Mouse (Mus musculus): ENCODE results near the gene Fancb. TPM values are rescaled to one million over a fixed set of nuclear protein-coding genes. Genes with fewer than 3 reads are reported as not detected.

Fancb gene
- polyA plus RNA-seq, 1 experiment = 0.05 TPM

DNA sequence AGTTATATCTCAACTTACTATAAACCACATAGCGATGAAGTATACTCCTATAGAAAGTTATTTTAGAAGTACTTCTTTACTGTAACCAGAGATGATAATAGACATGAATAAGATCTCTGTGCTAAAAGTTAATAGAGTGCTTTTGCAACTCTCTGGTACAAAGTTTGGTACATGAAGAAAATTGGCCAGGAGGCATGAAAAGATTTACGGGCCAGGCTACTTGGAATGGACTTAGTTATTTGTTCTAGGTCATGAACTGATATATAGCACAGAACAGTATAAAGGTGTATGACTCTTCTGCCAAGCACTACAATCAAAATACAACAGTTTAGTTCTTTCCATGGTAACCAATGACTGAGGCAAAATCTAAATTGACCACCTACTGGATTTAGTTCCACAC lies 1.5 kb upstream of the Fancb start:
- H3K36me3 ChIP-seq (ENCODE audit: control insufficient read depth, insufficient read depth, low read length) = no peaks in the 10 kb centered on the region
- no peak overlapping the region for H3K4me3 ChIP-seq (ENCODE audit: low read depth, low read length)
- 83% methylated on average over 2 of the region's 2 CpGs for WGBS

GRCm38 (mm10) chrX:165003141-165003540 lies 22.7 kb downstream of the Fancb start:
- 35% methylated on average over 4 of the region's 4 CpGs for WGBS

More for the DNA sequence above, 1.5 kb upstream of the Fancb start:
- Histone ChIP-seq H3K27ac (ENCODE audit: insufficient read depth, low read depth, low read length) (no peak overlapping the region), H3K4me1 (ENCODE audit: control insufficient read depth, insufficient read depth, insufficient read length, low read length) (no peaks in the 10 kb centered on the region), H3K27me3 (ENCODE audit: control insufficient read depth, insufficient read depth, low read length) (no peaks in the 10 kb centered on the region)
- TF ChIP-seq POLR2A (IDR thresholded peaks at IDR 0.05; ENCODE audit: low read depth, low read length) (no peak), CTCF (IDR thresholded peaks at IDR 0.05; ENCODE audit: extremely low read depth, insufficient read length, insufficient replicate concordance, low read depth, low read length) (no peak)

GRCm38 (mm10) chrX:165004779-165005324 lies 24.5 kb downstream of the Fancb start, which contains the start of gene Gm17604:
Gm17604 (minus strand) TSS chrX:165004829.
- TF ChIP-seq POLR2A (IDR thresholded peaks at IDR 0.05; ENCODE audit: low read depth, low read length) (no peak), CTCF (IDR thresholded peaks at IDR 0.05; ENCODE audit: extremely low read depth, insufficient read length, insufficient replicate concordance, low read depth, low read length) (no peak)
- Histone ChIP-seq H3K27me3 (ENCODE audit: control insufficient read depth, insufficient read depth, low read length) (no peaks in the 10 kb centered on the region), H3K4me3 (ENCODE audit: low read depth, low read length) (no peak within 1 kb of the TSS), H3K36me3 (ENCODE audit: control insufficient read depth, insufficient read depth, low read length) (no peaks in the 10 kb centered on the region), H3K27ac (ENCODE audit: insufficient read depth, low read depth, low read length) (no peak within 1 kb of the TSS), H3K4me1 (ENCODE audit: control insufficient read depth, insufficient read depth, insufficient read length, low read length) (0 out of 2 replicates have a peak, but pooled peaks cover 2% of the 10 kb centered on the region)

More at GRCm38 (mm10) chrX:165003141-165003540, 22.7 kb downstream of the Fancb start:
- Histone ChIP-seq H3K27ac (ENCODE audit: insufficient read depth, low read depth, low read length) (no peak overlapping the region), H3K4me3 (ENCODE audit: low read depth, low read length) (no peak overlapping the region), H3K36me3 (ENCODE audit: control insufficient read depth, insufficient read depth, low read length) (no peaks in the 10 kb centered on the region), H3K4me1 (ENCODE audit: control insufficient read depth, insufficient read depth, insufficient read length, low read length) (0 out of 2 replicates have a peak, but pooled peaks cover 2% of the 10 kb centered on the region), H3K27me3 (ENCODE audit: control insufficient read depth, insufficient read depth, low read length) (no peaks in the 10 kb centered on the region)
- TF ChIP-seq CTCF (IDR thresholded peaks at IDR 0.05; ENCODE audit: extremely low read depth, insufficient read length, insufficient replicate concordance, low read depth, low read length) (no peak), POLR2A (IDR thresholded peaks at IDR 0.05; ENCODE audit: low read depth, low read length) (no peak)

Other genes with a start within 250 kb of the Fancb start
- gene Mospd2, start 217 bp upstream of the Fancb start, polyA plus RNA-seq (2012; rRNA removed) = 0.53 and 0.70 TPM in 2 replicates
- gene Gm17604, start 24.2 kb downstream of the Fancb start, polyA plus RNA-seq (2012; rRNA removed) = not detected in 2 replicates

Measured in small intestine, adult 2 months (tissue).